In genomic region chr13:99502126-99502744, GRCm38 (mm10) we compare ENCODE assay signal across 14 mouse cellular contexts. TPM values are rescaled to one million over a fixed set of nuclear protein-coding genes. Genes with fewer than 3 reads are reported as not detected.
A peak's percentile ranks its signal among the peaks of the same experiment; 100 is the strongest.
DNase-seq lines count a peak whose midpoint lies in the region; ATAC-seq and TF ChIP-seq lines count a peak whose summit lies in the region.
"Had no signal": no experiment of that assay in that cellular context is flagged by ENCODE, and none has a peak within 500 bp of the region (broad histone marks: within the 10 kb centered on the region; RNA-seq: fewer than 3 reads in every experiment).

No protein-coding gene starts in this region.

- WGBS in embryonic facial prominence, embryonic 12.5 days: 52% methylated on average over 13 of the region's 13 CpGs
- 28% methylated on average over 13 of the region's 13 CpGs for WGBS in hindbrain, embryonic 16.5 days
- WGBS in neural tube, embryonic 12.5 days: 37% methylated on average over 13 of the region's 13 CpGs

- no peaks in the 10 kb centered on the region for H3K27me3 ChIP-seq in embryonic facial prominence, embryonic 12.5 days
- H3K27me3 ChIP-seq in hindbrain, embryonic 16.5 days (replicated peaks; ENCODE audit: control insufficient read depth, insufficient read depth, low read length): no peaks in the 10 kb centered on the region
- H3K27me3 ChIP-seq in neural tube, embryonic 12.5 days (replicated peaks): no peaks in the 10 kb centered on the region
- H3K27me3 ChIP-seq: lung, embryonic 15.5 days had no signal

- H3K4me1 ChIP-seq in embryonic facial prominence, embryonic 12.5 days: peaks cover 34% of the 10 kb centered on the region
- peaks cover 44% of the 10 kb centered on the region for H3K4me1 ChIP-seq in hindbrain, embryonic 16.5 days (ENCODE audit: control insufficient read depth, insufficient read depth, low read depth, low read length)
- H3K4me1 ChIP-seq in neural tube, embryonic 12.5 days: peaks cover 45% of the 10 kb centered on the region

- H3K4me2 ChIP-seq in embryonic facial prominence, embryonic 12.5 days (replicated peaks): 0 out of 2 replicates have a peak overlapping the region, but pooled peaks have one; percentile 4
- peak overlapping the region; percentile 24 for H3K4me2 ChIP-seq in hindbrain, embryonic 16.5 days (ENCODE audit: low read length)
- peak overlapping the region; percentile 39 for H3K4me2 ChIP-seq in neural tube, embryonic 12.5 days (replicated peaks)
- H3K4me2 ChIP-seq: lung, embryonic 15.5 days had no signal

- no peak for DNase-seq in layer of hippocampus, adult 2 months (ENCODE audit: low spot score in 2 of 2)
- DNase-seq in layer of hippocampus, adult 9-10 months (ENCODE audit: low spot score): no peak
- DNase-seq in lung, postnatal 4 days: no peak
- no peak for DNase-seq in frontal cortex, postnatal 36 days (ENCODE audit: low spot score in 2 of 2)
- DNase-seq in adrenal gland, adult 8-10 months: no peak
- DNase-seq: adrenal gland, postnatal 14 days; gastrocnemius, postnatal 25 days; layer of hippocampus, postnatal 36 days; thymus, adult 2 months had no signal

- no peaks in the 10 kb centered on the region for H3K9me3 ChIP-seq in embryonic facial prominence, embryonic 12.5 days
- H3K9me3 ChIP-seq in hindbrain, embryonic 16.5 days (ENCODE audit: control insufficient read depth, low read length): no peaks in the 10 kb centered on the region
- H3K9me3 ChIP-seq in neural tube, embryonic 12.5 days: no peaks in the 10 kb centered on the region
- H3K9me3 ChIP-seq: lung, embryonic 15.5 days had no signal

- TF ChIP-seq CTCF in layer of hippocampus, adult 2 months (conservative IDR thresholded peaks at IDR 0.05): no peak

- ATAC-seq in embryonic facial prominence, embryonic 12.5 days (ENCODE audit: insufficient number of reproducible peaks, insufficient read depth, low FRiP score, low TSS enrichment): no peak
- peak; percentile 41; the same call in 1 of the 2 replicates for ATAC-seq in hindbrain, embryonic 16.5 days
- ATAC-seq in neural tube, embryonic 12.5 days (ENCODE audit: low FRiP score, low read depth): peak; percentile 52; the same call in 1 of the 2 replicates

- H3K9ac ChIP-seq in embryonic facial prominence, embryonic 12.5 days: no peak overlapping the region
- H3K9ac ChIP-seq in hindbrain, embryonic 16.5 days (ENCODE audit: low read depth, low read length): peak overlapping the region; percentile 51; the same call in 1 of the 2 replicates
- peak overlapping the region; percentile 18; the same call in 1 of the 2 replicates for H3K9ac ChIP-seq in neural tube, embryonic 12.5 days
- H3K9ac ChIP-seq: lung, embryonic 15.5 days had no signal

- H3K27ac ChIP-seq in layer of hippocampus, adult 2 months: peak overlapping the region; percentile 80
- no peak overlapping the region for H3K27ac ChIP-seq in embryonic facial prominence, embryonic 12.5 days
- no peak overlapping the region for H3K27ac ChIP-seq in hindbrain, embryonic 16.5 days (ENCODE audit: low read depth, low read length)
- peak overlapping the region; percentile 42; the same call in 1 of the 2 replicates for H3K27ac ChIP-seq in neural tube, embryonic 12.5 days
- H3K27ac ChIP-seq: lung, embryonic 15.5 days had no signal

- H3K36me3 ChIP-seq in embryonic facial prominence, embryonic 12.5 days: peaks cover 7% of the 10 kb centered on the region
- peaks cover 12% of the 10 kb centered on the region for H3K36me3 ChIP-seq in hindbrain, embryonic 16.5 days (ENCODE audit: control insufficient read depth, insufficient read depth, low read length)
- H3K36me3 ChIP-seq in neural tube, embryonic 12.5 days: peaks cover 53% of the 10 kb centered on the region
- H3K36me3 ChIP-seq: lung, embryonic 15.5 days had no signal

- peak overlapping the region; percentile 35 for H3K4me3 ChIP-seq in layer of hippocampus, adult 2 months
- no peak overlapping the region for H3K4me3 ChIP-seq in embryonic facial prominence, embryonic 12.5 days
- H3K4me3 ChIP-seq in hindbrain, embryonic 16.5 days (ENCODE audit: low read length): no peak overlapping the region
- H3K4me3 ChIP-seq in neural tube, embryonic 12.5 days: no peak overlapping the region
- H3K4me3 ChIP-seq: lung, embryonic 15.5 days had no signal

RNA-seq across cellular contexts. Expression of gene Map1b, which starts 14.1 kb away (rescaled TPM):
- total RNA-seq in layer of hippocampus, adult 2 months (2021): 100 to 1,000 TPM; 709 to 737 TPM
- 272 and 301 TPM in 2 replicates for polyA plus RNA-seq in embryonic facial prominence, embryonic 12.5 days (2016; fragmentation: Nextera tagmentation; extraction: Ambion mirVana)
- 1,907 and 2,195 TPM in 2 replicates for polyA plus RNA-seq in hindbrain, embryonic 16.5 days (2015; fragmentation: Nextera tagmentation; extraction: Ambion mirVana)
- polyA plus RNA-seq in neural tube, embryonic 12.5 days (2016; fragmentation: Nextera tagmentation; extraction: Ambion mirVana): 1,223 and 1,491 TPM in 2 replicates
- 100 to 1,000 TPM in 2 of 4 experiments, 10 to 100 TPM in 2; 82.9 to 169 (median 120) TPM for total RNA-seq in adrenal gland, adult 8-10 months (2022)
- total RNA-seq: common myeloid progenitor, adult 5-6 weeks had no signal

Comparison
In these comparisons a context has a peak if more than half of its experiments do, and no peak if none do; other contexts are left out.
1. H3K27ac ChIP-seq: peak in layer of hippocampus, adult 2 months (single experiment) and neural tube, embryonic 12.5 days (single experiment); none in embryonic facial prominence, embryonic 12.5 days (single experiment) and hindbrain, embryonic 16.5 days (single experiment).
2. Peak in every context shown above with its lines, with median percentiles within 50 percentile points of each other: H3K4me2 ChIP-seq.